Mouse (Mus musculus) right cerebral cortex, postnatal 14 days (tissue): ENCODE data around the gene Defb25.
"Not testable (repeated sequence)": the region's sequence is repeated elsewhere in the genome, so short reads cannot be mapped to it uniquely, and the experiment has no call there.

Source experiments
- DNase-seq: peaks from one replicate; pipeline ENCODE4 v3.0.0; 2022

Gene Defb25

GRCm38 (mm10) chr2:152622953-152623352 is at the start of gene Defb25:
Defb25 (minus strand) TSS chr2:152623053.
- no peak for DNase-seq

- DNase-seq = no peak
Measured at GRCm38 (mm10) chr2:152672166-152672565, 49.3 kb upstream of the Defb25 start.

GRCm38 (mm10) chr2:152671642-152671999 is 48.8 kb upstream of the Defb25 start:
- DNase-seq = peak; percentile 48

- DNase-seq = peak; percentile 71
Measured at GRCm38 (mm10) chr2:152670983-152671641, 48.3 kb upstream of the Defb25 start.

GRCm38 (mm10) chr2:152669639-152670484 is 47.0 kb upstream of the Defb25 start:
- no peak for DNase-seq

GRCm38 (mm10) chr2:152669256-152669638 is 46.4 kb upstream of the Defb25 start, which contains the start of gene H13:
H13 (plus strand) TSS chr2:152669461.
- DNase-seq = peak; percentile 88

- DNase-seq = not testable (repeated sequence)
Measured at GRCm38 (mm10) chr2:152666191-152666590, 43.3 kb upstream of the Defb25 start.

- DNase-seq = no peak
Measured at GRCm38 (mm10) chr2:152661163-152661562, 38.3 kb upstream of the Defb25 start.

GRCm38 (mm10) chr2:152657398-152657797 is 34.5 kb upstream of the Defb25 start:
- DNase-seq = peak; percentile 30

GRCm38 (mm10) chr2:152653874-152654715 is 31.2 kb upstream of the Defb25 start:
- peak; percentile 54 for DNase-seq

GRCm38 (mm10) chr2:152652901-152653620 is 30.2 kb upstream of the Defb25 start:
- no peak for DNase-seq

GRCm38 (mm10) chr2:152639406-152640113 is 16.7 kb upstream of the Defb25 start:
- DNase-seq = no peak

- no peak for DNase-seq
Measured at GRCm38 (mm10) chr2:152638865-152639264, 16.0 kb upstream of the Defb25 start.

- DNase-seq = no peak
Measured at GRCm38 (mm10) chr2:152637381-152637780, 14.5 kb upstream of the Defb25 start.

GRCm38 (mm10) chr2:152637006-152637322 is 14.1 kb upstream of the Defb25 start:
- no peak for DNase-seq

GRCm38 (mm10) chr2:152636246-152637005 is 13.6 kb upstream of the Defb25 start:
- DNase-seq = no peak

- no peak for DNase-seq
Measured at GRCm38 (mm10) chr2:152634311-152634710, 11.5 kb upstream of the Defb25 start.

- no peak for DNase-seq
Measured at GRCm38 (mm10) chr2:152633334-152633733, 10.5 kb upstream of the Defb25 start.

GRCm38 (mm10) chr2:152629904-152630303 is 7.1 kb upstream of the Defb25 start:
- no peak for DNase-seq

- no peak for DNase-seq
Measured at GRCm38 (mm10) chr2:152629239-152629638, 6.4 kb upstream of the Defb25 start.

- DNase-seq = no peak
Measured at GRCm38 (mm10) chr2:152628066-152628465, 5.2 kb upstream of the Defb25 start.
